Mouse (Mus musculus) forebrain, embryonic 10.5 days (tissue): ENCODE measurements around the gene Pebp1. TPM values are rescaled to one million over a fixed set of nuclear protein-coding genes. Genes with fewer than 3 reads are reported as not detected.
A peak's percentile ranks its signal among the peaks of the same experiment; 100 is the strongest.
"Not testable (repeated sequence)": the region's sequence is repeated elsewhere in the genome, so short reads cannot be mapped to it uniquely, and the experiment has no call there.

Source experiments
- DNase-seq: peaks from one replicate; pipeline ENCODE4 v3.0.0-alpha.2; 2017; ENCODE audit warnings: low spot score; ENCODE audit errors: extremely low spot score
- H3K27ac ChIP-seq: fragments of 300-500 bp; sonication (generic); 2 replicates; pipeline ENCODE4 v1.5.1; 2016; ENCODE audit warnings: mild to moderate bottlenecking
- H3K27me3 ChIP-seq: fragments of 300-500 bp; sonication (generic); 2 replicates; pipeline ENCODE4 v1.6.1; 2016; ENCODE audit warnings: mild to moderate bottlenecking; ENCODE audit not compliant: poor library complexity, severe bottlenecking
- H3K36me3 ChIP-seq: fragments of 300-500 bp; sonication (generic); replicated peaks from 2 replicates; pipeline ENCODE4 v1.6.1; 2016; ENCODE audit warnings: mild to moderate bottlenecking, moderate library complexity
- H3K4me1 ChIP-seq: fragments of 300-500 bp; sonication (generic); 2 replicates; pipeline ENCODE4 v1.6.1; 2016
- H3K4me3 ChIP-seq: fragments of 300-500 bp; sonication (generic); 2 replicates; pipeline ENCODE4 v1.5.1; 2016; ENCODE audit warnings: mild to moderate bottlenecking, moderate library complexity
- H3K9me3 ChIP-seq: fragments of 300-500 bp; sonication (generic); 2 replicates; pipeline ENCODE4 v1.6.1; 2016; ENCODE audit warnings: mild to moderate bottlenecking, moderate library complexity
- WGBS: fragments of 180-500 bp; shearing (Covaris S2); methylation state at CpG from one replicate; pipeline ENCODE4 v1.1.7; 2016; 5-methylcytosine and 5-hydroxymethylcytosine counted together
- polyA plus RNA-seq: library from polyadenylated mRNA; unstranded; fragments of >200 nt; fragmentation: Nextera tagmentation; extraction: Ambion mirVana; gene quantifications from 2 replicates; pipeline ENCODE4 v1.2.1, GENCODE M21; 2016

Pebp1 gene
- polyA plus RNA-seq, 1 experiment from 2014 or later: 1,001 TPM

GRCm38 (mm10) chr5:117304947-117305346, 17.5 kb upstream of the Pebp1 start:
- no peaks in the 10 kb centered on the region for H3K36me3 ChIP-seq
- H3K4me3 ChIP-seq: no peak overlapping the region
- no peak overlapping the region for H3K27ac ChIP-seq
- no peak for DNase-seq
- H3K27me3 ChIP-seq: 0 out of 2 replicates have a peak, but pooled peaks cover 3% of the 10 kb centered on the region
- WGBS: 75% methylated on average over 7 of the region's 7 CpGs
- peaks cover 6% of the 10 kb centered on the region; the same call in 1 of the 2 replicates for H3K9me3 ChIP-seq
- peaks cover 10% of the 10 kb centered on the region for H3K4me1 ChIP-seq

DNA sequence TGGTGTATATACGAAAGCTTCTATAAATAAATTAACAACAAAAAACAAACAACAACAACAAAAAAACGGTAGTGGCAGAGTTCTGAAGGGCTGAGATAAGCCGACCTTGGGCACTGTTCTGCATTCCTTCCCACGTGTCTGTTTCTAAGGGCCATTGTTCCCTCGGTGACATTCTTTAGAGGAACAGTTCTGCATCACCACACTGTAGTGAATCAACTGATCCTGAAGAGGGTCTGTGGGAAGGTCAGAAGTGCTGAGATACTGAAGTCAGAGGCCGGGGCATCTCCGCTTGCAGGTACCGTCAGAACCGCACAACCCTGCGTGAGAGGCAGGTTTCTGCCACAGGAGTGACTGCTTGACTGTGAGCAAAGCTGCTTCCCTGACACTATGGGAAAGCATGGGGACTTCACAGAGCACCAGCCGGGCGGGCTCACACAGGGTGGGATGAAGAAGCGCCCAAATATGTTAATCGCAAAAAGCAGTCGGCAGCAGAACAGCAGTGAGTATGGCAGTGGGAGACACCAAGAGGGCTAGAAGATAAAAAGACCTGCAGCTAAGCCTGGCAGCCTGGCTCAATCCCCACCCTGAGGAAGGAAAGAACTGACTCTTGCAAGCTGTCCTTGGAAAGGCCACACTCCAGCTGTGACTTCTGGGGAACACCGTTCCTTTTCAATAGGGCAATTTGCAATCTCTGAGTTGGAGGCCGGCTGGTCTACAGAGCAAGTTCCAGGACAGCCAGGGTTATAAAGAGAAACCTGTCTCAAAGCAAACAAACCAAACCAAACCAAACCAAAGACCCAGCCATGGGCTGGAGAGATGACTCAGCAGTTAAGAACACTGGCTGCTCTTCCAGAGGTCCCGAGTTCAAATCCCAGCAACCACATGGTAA, 16.5 kb upstream of the Pebp1 start:
- Histone ChIP-seq H3K27me3 (0 out of 2 replicates have a peak, but pooled peaks cover 3% of the 10 kb centered on the region), H3K4me1 (peaks cover 10% of the 10 kb centered on the region), H3K36me3 (no peaks in the 10 kb centered on the region), H3K4me3 (no peak overlapping the region), H3K27ac (0 out of 2 replicates have a peak overlapping the region, but pooled peaks have one; percentile 12), H3K9me3 (peaks cover 6% of the 10 kb centered on the region; the same call in 1 of the 2 replicates)
- no peak for DNase-seq
- 57% methylated on average over 18 of the region's 18 CpGs for WGBS

- Histone ChIP-seq H3K27ac (no peak overlapping the region), H3K4me3 (no peak overlapping the region), H3K9me3 (peaks cover 6% of the 10 kb centered on the region; the same call in 1 of the 2 replicates), H3K27me3 (0 out of 2 replicates have a peak, but pooled peaks cover 3% of the 10 kb centered on the region), H3K36me3 (no peaks in the 10 kb centered on the region), H3K4me1 (peaks cover 10% of the 10 kb centered on the region)
- DNase-seq: no peak
- 74% methylated on average over 3 of the region's 3 CpGs for WGBS
These were observed 15.5 kb upstream of the Pebp1 start for GRCm38 (mm10) chr5:117302899-117303298.

DNA sequence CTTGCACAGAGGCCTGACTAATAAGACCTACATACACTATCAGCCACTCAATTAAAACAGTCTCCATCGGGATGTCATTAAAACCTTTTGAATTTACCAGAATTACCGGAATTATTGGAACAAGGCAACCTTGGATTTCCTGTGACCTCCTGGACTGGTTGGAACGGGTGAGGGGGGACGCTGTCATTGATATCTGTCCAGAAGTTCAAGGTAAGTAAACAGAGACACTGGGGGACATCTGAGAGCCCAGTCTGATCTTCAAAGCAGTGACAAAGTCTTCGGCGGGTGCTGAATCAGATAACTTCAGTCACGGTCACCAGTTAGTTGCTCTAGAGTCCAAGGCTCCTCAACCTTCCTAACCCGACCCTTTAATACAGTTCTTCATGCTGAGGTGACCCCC, 7.6 kb upstream of the Pebp1 start:
- H3K27ac ChIP-seq: no peak overlapping the region
- H3K27me3 ChIP-seq: no peaks in the 10 kb centered on the region
- whole genome bisulfite sequencing: 92% methylated on average over 8 of the region's 8 CpGs
- peaks cover 3% of the 10 kb centered on the region; the same call in 1 of the 2 replicates for H3K9me3 ChIP-seq
- no peak overlapping the region for H3K4me3 ChIP-seq
- H3K4me1 ChIP-seq: no peaks in the 10 kb centered on the region
- no peak for DNase-seq
- H3K36me3 ChIP-seq: no peaks in the 10 kb centered on the region

DNA sequence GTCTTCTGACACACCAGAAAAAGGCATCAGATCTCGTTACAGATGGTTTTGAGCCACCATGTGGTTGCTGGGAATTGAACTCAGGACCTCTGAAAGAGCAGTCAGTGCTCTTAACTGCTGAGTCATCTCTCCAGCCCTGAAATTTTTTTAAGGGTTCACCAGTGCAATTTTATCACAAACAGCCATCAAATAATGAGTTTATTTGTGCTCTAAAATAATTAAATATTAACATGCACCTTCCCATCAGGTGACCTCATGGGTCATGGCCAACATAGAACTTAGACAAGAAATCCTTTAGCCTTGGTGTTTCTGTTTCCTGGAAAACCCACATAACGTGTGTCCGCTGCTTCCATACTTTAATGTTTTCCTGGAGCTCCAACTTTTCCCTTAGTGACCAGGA, 6.4 kb upstream of the Pebp1 start:
- H3K4me3 ChIP-seq, H3K27me3 ChIP-seq, DNase-seq, H3K36me3 ChIP-seq, H3K9me3 ChIP-seq, H3K27ac ChIP-seq, H3K4me1 ChIP-seq: not testable (repeated sequence)
- WGBS: 85% methylated on average over 3 of the region's 3 CpGs

GRCm38 (mm10) chr5:117292547-117292946, 5.1 kb upstream of the Pebp1 start:
- Histone ChIP-seq H3K36me3 (no peaks in the 10 kb centered on the region), H3K4me3 (no peak overlapping the region), H3K27ac (no peak overlapping the region), H3K4me1 (peaks cover 10% of the 10 kb centered on the region), H3K9me3 (peaks cover 6% of the 10 kb centered on the region; the same call in 1 of the 2 replicates), H3K27me3 (peaks cover 13% of the 10 kb centered on the region)
- WGBS: 85% methylated on average over 6 of the region's 6 CpGs
- DNase-seq: no peak

- Histone ChIP-seq H3K9me3 (peaks cover 6% of the 10 kb centered on the region; the same call in 1 of the 2 replicates), H3K27ac (no peak overlapping the region), H3K27me3 (peaks cover 13% of the 10 kb centered on the region), H3K4me1 (peaks cover 16% of the 10 kb centered on the region), H3K4me3 (no peak overlapping the region), H3K36me3 (no peaks in the 10 kb centered on the region)
- no peak for DNase-seq
- WGBS: 84% methylated on average over 3 of the region's 3 CpGs
These were observed 3.9 kb upstream of the Pebp1 start for GRCm38 (mm10) chr5:117291312-117291711.

DNA sequence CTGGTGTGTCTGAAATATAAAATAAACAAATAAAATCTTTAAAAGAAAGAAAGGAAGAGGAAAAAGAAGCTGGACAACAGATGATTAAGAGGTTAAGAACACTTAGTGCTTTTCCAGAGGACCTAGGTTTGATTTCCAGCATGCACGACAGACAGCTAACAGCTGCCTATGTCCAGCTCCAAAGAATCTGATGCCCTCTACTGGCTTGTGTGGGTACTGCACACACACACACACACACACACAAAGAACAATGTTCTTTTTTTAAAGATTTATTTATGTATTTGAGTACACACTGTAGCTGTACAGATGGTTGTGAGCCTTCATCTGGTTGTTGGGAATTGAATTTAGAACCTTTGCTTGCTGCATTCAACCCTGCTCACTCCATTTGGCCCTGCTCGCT, 2.7 kb upstream of the Pebp1 start:
- 92% methylated on average over 2 of the region's 2 CpGs for WGBS
- peaks cover 28% of the 10 kb centered on the region for H3K4me1 ChIP-seq

GRCm38 (mm10) chr5:117289646-117290045, 2.2 kb upstream of the Pebp1 start:
- Histone ChIP-seq H3K9me3 (peaks cover 6% of the 10 kb centered on the region; the same call in 1 of the 2 replicates), H3K27ac (no peak overlapping the region), H3K36me3 (peaks cover 14% of the 10 kb centered on the region), H3K4me1 (peaks cover 32% of the 10 kb centered on the region), H3K27me3 (peaks cover 13% of the 10 kb centered on the region), H3K4me3 (no peak overlapping the region)
- DNase-seq: no peak

More for the DNA sequence above, 2.7 kb upstream of the Pebp1 start:
- no peak for DNase-seq
- Histone ChIP-seq H3K9me3 (peaks cover 6% of the 10 kb centered on the region; the same call in 1 of the 2 replicates), H3K36me3 (peaks cover 10% of the 10 kb centered on the region), H3K27ac (no peak overlapping the region), H3K27me3 (peaks cover 13% of the 10 kb centered on the region), H3K4me3 (no peak overlapping the region)

- H3K4me3 ChIP-seq: peak overlapping the region; percentile 75
- peak overlapping the region; percentile 93 for H3K27ac ChIP-seq
- peaks cover 6% of the 10 kb centered on the region; the same call in 1 of the 2 replicates for H3K9me3 ChIP-seq
- WGBS: 62% methylated on average over 3 of the region's 3 CpGs
- DNase-seq: no peak
- peaks cover 34% of the 10 kb centered on the region for H3K4me1 ChIP-seq
- H3K36me3 ChIP-seq: peaks cover 44% of the 10 kb centered on the region
- H3K27me3 ChIP-seq: peaks cover 13% of the 10 kb centered on the region
These were observed 1.1 kb downstream of the Pebp1 start for GRCm38 (mm10) chr5:117286286-117286685.

GRCm38 (mm10) chr5:117285266-117285665, 2.2 kb downstream of the Pebp1 start:
- no peak for DNase-seq
- 0 out of 2 replicates have a peak overlapping the region, but pooled peaks have one; percentile 75 for H3K4me3 ChIP-seq
- peaks cover 13% of the 10 kb centered on the region for H3K27me3 ChIP-seq
- no peak overlapping the region for H3K27ac ChIP-seq
- H3K9me3 ChIP-seq: peaks cover 5% of the 10 kb centered on the region; the same call in 1 of the 2 replicates
- WGBS: 84% methylated on average over 4 of the region's 4 CpGs
- H3K36me3 ChIP-seq: peaks cover 55% of the 10 kb centered on the region
- H3K4me1 ChIP-seq: peaks cover 34% of the 10 kb centered on the region

- 91% methylated on average over 7 of the region's 7 CpGs for WGBS
These were observed 2.7 kb downstream of the Pebp1 start for GRCm38 (mm10) chr5:117284682-117285081.

GRCm38 (mm10) chr5:117284029-117284428, 3.4 kb downstream of the Pebp1 start:
- Histone ChIP-seq H3K4me1 (peaks cover 34% of the 10 kb centered on the region), H3K4me3 (no peak overlapping the region), H3K27me3 (peaks cover 12% of the 10 kb centered on the region), H3K27ac (no peak overlapping the region), H3K36me3 (peaks cover 67% of the 10 kb centered on the region), H3K9me3 (no peaks in the 10 kb centered on the region)
- WGBS: 88% methylated on average over 9 of the region's 9 CpGs
- DNase-seq: no peak

More at GRCm38 (mm10) chr5:117284682-117285081, 2.7 kb downstream of the Pebp1 start:
- Histone ChIP-seq H3K36me3 (peaks cover 60% of the 10 kb centered on the region), H3K27me3 (peaks cover 13% of the 10 kb centered on the region), H3K4me1 (peaks cover 34% of the 10 kb centered on the region), H3K27ac (no peak overlapping the region), H3K4me3 (no peak overlapping the region), H3K9me3 (no peaks in the 10 kb centered on the region)
- no peak for DNase-seq
